Mouse (Mus musculus) heart, postnatal 0 days (tissue): ENCODE measurements around the gene Tmem251. TPM values are rescaled to one million over a fixed set of nuclear protein-coding genes. Genes with fewer than 3 reads are reported as not detected.
A peak's percentile ranks its signal among the peaks of the same experiment; 100 is the strongest.

ENCODE experiments used
- ATAC-seq: fragments of 200-750 bp; cut with Nextera tagmentation; 2 replicates; pipeline ENCODE4 v1.8.0; 2017; ENCODE audit warnings: low read depth, moderate number of reproducible peaks, moderate library complexity; ENCODE audit not compliant: insufficient read depth
- DNase-seq: peaks from one replicate; pipeline ENCODE4 v3.0.0-alpha.2; 2016; ENCODE audit warnings: low spot score
- H3K27ac ChIP-seq: fragments of 300-500 bp; sonication (generic); 2 replicates; pipeline ENCODE4 v1.5.1; 2014; ENCODE audit warnings: low read depth, mild to moderate bottlenecking
- H3K27me3 ChIP-seq: fragments of 300-500 bp; sonication (generic); 2 replicates; pipeline ENCODE4 v1.6.1; 2014; ENCODE audit warnings: low read length, mixed read lengths; ENCODE audit not compliant: control insufficient read depth, insufficient read depth
- H3K36me3 ChIP-seq: fragments of 300-500 bp; sonication (generic); replicated peaks from 2 replicates; pipeline ENCODE4 v1.6.1; 2014; ENCODE audit warnings: low read length, mixed read lengths; ENCODE audit not compliant: control insufficient read depth, insufficient read depth
- H3K4me1 ChIP-seq: fragments of 300-500 bp; sonication (generic); 2 replicates; pipeline ENCODE4 v1.6.1; 2014; ENCODE audit warnings: antibody characterized with exemption; ENCODE audit not compliant: control insufficient read depth, insufficient read depth
- H3K4me2 ChIP-seq: fragments of 300-500 bp; sonication (generic); 2 replicates; pipeline ENCODE4 v1.6.1; 2014; ENCODE audit warnings: low read depth, mild to moderate bottlenecking, low read length, moderate library complexity
- H3K4me3 ChIP-seq: fragments of 300-500 bp; sonication (generic); 2 replicates; pipeline ENCODE4 v1.5.1; 2014; ENCODE audit warnings: low read depth, low read length
- H3K9ac ChIP-seq: fragments of 300-500 bp; sonication (generic); replicated peaks from 2 replicates; pipeline ENCODE4 v1.6.1; 2014; ENCODE audit warnings: low read depth, low read length, mixed read lengths
- H3K9me3 ChIP-seq: fragments of 300-500 bp; sonication (generic); replicated peaks from 2 replicates; pipeline ENCODE4 v1.6.1; 2016; ENCODE audit warnings: low read length; ENCODE audit not compliant: control insufficient read depth
- CTCF ChIP-seq: IDR thresholded peaks from 2 replicates; pipeline ENCODE4 v1.5.1; 2016; ENCODE audit warnings: antibody characterized with exemption, control low read depth, low read depth
- EP300 ChIP-seq: IDR thresholded peaks from 2 replicates; pipeline ENCODE4 v1.6.1; 2016; ENCODE audit warnings: antibody characterized with exemption, low read depth
- WGBS: fragments of 180-500 bp; shearing (Covaris S2); extraction: QIAGEN DNeasy Blood & Tissue Kit; methylation state at CpG from one replicate; pipeline ENCODE4 v1.1.7; 2014; 5-methylcytosine and 5-hydroxymethylcytosine counted together
- polyA plus RNA-seq: library from polyadenylated mRNA; unstranded; fragments of >200 nt; fragmentation: Nextera tagmentation; extraction: Ambion mirVana; gene quantifications from 2 replicates; pipeline ENCODE4 v1.2.1, GENCODE M21; 2015
- total RNA-seq: library from RNA; depleted of rRNA; stranded (reverse); fragments of >200 nt; gene quantifications from 2 replicates; pipeline ENCODE4 v1.2.3, GENCODE M21; 2014; ENCODE audit warnings: low replicate concordance

The Tmem251 gene
- total and polyA plus RNA-seq, 2 experiments from 2014 or later = 2.6 to 10.0 TPM

DNA sequence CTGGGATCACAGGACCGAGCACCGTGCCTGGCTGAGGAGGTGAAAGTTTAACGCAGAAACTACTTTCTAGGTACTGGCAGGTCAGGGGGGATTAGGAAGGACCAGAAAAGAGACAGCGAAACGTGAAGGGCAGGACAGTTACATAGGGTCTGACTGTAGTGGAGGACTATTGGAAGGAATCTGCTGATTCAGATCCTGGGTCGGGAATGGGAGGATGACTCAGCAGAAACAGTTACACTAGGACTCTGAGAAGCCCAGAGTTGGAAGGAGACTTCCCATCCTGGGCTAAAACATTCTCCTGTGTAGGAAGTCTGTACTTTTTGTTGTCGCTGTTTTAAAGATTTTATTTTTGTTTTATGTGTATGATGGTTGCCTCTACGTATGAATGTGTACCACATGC is 28.0 kb downstream of the Tmem251 start:
- Histone ChIP-seq H3K9me3 (no peaks in the 10 kb centered on the region), H3K9ac (no peak overlapping the region), H3K27me3 (no peaks in the 10 kb centered on the region), H3K4me3 (no peak overlapping the region), H3K4me1 (no peaks in the 10 kb centered on the region), H3K27ac (no peak overlapping the region), H3K36me3 (peaks cover 95% of the 10 kb centered on the region), H3K4me2 (no peak overlapping the region)
- ATAC-seq (no peak), DNase-seq (no peak)
- no peak for TF ChIP-seq CTCF
- TF ChIP-seq EP300 = no peak
- 95% methylated on average over 8 of the region's 8 CpGs for WGBS

DNA sequence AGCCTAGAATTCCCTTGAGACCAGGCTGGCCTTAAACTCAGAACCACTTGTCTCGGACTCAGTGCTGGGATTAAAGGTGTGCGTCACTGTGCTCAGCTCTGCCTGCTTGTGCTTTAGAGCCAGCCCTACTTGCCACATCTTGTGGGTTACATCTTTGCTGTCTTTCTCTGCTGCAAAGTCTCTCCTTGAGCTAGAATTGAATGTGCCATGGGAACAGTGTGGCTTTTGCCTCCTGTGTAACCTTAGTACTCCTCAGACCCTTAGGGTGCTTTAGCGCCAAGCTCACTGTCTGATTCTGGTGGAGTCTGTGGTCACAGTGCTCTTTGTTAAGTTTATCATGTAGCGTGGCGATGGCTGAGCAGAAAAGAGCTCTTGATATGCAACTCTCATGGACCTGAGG is 29.1 kb downstream of the Tmem251 start:
- Histone ChIP-seq H3K4me3 (no peak overlapping the region), H3K4me1 (no peaks in the 10 kb centered on the region), H3K36me3 (peaks cover 95% of the 10 kb centered on the region), H3K9me3 (no peaks in the 10 kb centered on the region), H3K9ac (no peak overlapping the region), H3K4me2 (no peak overlapping the region), H3K27me3 (no peaks in the 10 kb centered on the region), H3K27ac (no peak overlapping the region)
- TF ChIP-seq CTCF = no peak
- no peak for TF ChIP-seq EP300
- DNase-seq (no peak), ATAC-seq (no peak)
- WGBS = 92% methylated on average over 5 of the region's 5 CpGs

GRCm38 (mm10) chr12:102776035-102776434 is 32.5 kb downstream of the Tmem251 start:
- Histone ChIP-seq H3K4me3 (no peak overlapping the region), H3K4me1 (no peaks in the 10 kb centered on the region; the same call in 1 of the 2 replicates), H3K27me3 (no peaks in the 10 kb centered on the region), H3K27ac (no peak overlapping the region), H3K4me2 (no peak overlapping the region), H3K9me3 (no peaks in the 10 kb centered on the region), H3K9ac (no peak overlapping the region), H3K36me3 (peaks cover 69% of the 10 kb centered on the region)
- DNase-seq (no peak), ATAC-seq (no peak)
- WGBS = 85% methylated on average over 14 of the region's 14 CpGs
- TF ChIP-seq CTCF (no peak), EP300 (no peak)

DNA sequence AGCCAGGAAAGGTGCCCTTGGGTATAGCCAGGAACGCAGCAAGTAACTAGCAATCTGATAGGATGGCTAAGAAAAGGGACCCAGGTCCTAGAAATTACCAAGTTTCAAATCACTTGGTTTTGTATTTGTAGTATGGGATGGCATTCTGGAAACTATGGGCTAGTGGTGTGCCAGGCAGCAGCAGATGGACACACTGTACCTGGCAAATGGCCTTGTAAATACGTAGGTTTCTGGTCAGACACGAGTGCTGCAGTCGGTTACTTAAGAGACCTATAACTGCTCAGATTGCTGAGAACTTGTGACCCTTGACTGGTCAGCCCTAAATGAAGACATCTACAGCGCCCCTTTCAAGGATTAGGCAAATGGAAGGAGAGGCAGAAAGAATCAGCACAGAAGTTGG is 34.6 kb downstream of the Tmem251 start:
- no peaks in the 10 kb centered on the region; the same call in 1 of the 2 replicates for H3K4me1 ChIP-seq
- no peak for ATAC-seq
- no peak overlapping the region for H3K4me3 ChIP-seq
- TF ChIP-seq EP300 = no peak
- no peak for TF ChIP-seq CTCF
- DNase-seq = no peak
- WGBS = 82% methylated on average over 5 of the region's 5 CpGs
- no peak overlapping the region for H3K4me2 ChIP-seq
- no peaks in the 10 kb centered on the region for H3K27me3 ChIP-seq
- H3K27ac ChIP-seq = no peak overlapping the region
- no peaks in the 10 kb centered on the region for H3K9me3 ChIP-seq
- no peak overlapping the region for H3K9ac ChIP-seq
- peaks cover 63% of the 10 kb centered on the region for H3K36me3 ChIP-seq

DNA sequence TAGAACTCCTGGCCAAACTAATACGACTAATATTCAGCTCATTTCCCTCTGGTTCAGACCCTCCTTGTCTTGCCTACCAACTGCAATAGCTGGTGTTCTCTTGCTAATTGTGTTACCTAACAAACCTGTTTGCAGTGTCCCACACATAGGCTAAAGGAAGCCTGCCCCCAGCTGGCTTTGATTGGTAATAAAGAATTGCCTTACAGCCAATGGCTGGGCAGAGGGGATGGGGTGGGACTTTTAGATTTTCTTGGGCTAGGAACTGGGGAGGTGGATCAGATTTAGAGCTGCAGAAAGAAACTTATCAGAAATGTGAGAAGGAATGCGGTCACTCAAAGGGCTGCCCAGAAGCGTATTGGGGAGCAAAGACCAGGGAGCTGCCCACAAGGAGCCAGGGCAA is 35.9 kb downstream of the Tmem251 start:
- H3K4me3 ChIP-seq = no peak overlapping the region
- no peaks in the 10 kb centered on the region; the same call in 1 of the 2 replicates for H3K4me1 ChIP-seq
- TF ChIP-seq CTCF (peak; percentile 41), EP300 (no peak)
- WGBS = 40% methylated on average over 3 of the region's 3 CpGs
- no peak overlapping the region for H3K27ac ChIP-seq
- H3K9me3 ChIP-seq = no peaks in the 10 kb centered on the region
- no peak overlapping the region for H3K4me2 ChIP-seq
- ATAC-seq = no peak; the same call in 1 of the 2 replicates
- H3K27me3 ChIP-seq = no peaks in the 10 kb centered on the region
- H3K9ac ChIP-seq = no peak overlapping the region
- no peak for DNase-seq
- peaks cover 64% of the 10 kb centered on the region for H3K36me3 ChIP-seq

GRCm38 (mm10) chr12:102782841-102783240 is 39.3 kb downstream of the Tmem251 start:
- DNase-seq (no peak), ATAC-seq (no peak)
- H3K4me2 ChIP-seq = no peak overlapping the region
- no peak overlapping the region for H3K4me3 ChIP-seq
- WGBS = 90% methylated on average over 5 of the region's 5 CpGs
- peaks cover 55% of the 10 kb centered on the region for H3K36me3 ChIP-seq
- no peak for TF ChIP-seq CTCF
- no peaks in the 10 kb centered on the region for H3K9me3 ChIP-seq
- no peaks in the 10 kb centered on the region; the same call in 1 of the 2 replicates for H3K4me1 ChIP-seq
- H3K27me3 ChIP-seq = no peaks in the 10 kb centered on the region
- no peak overlapping the region for H3K9ac ChIP-seq
- no peak overlapping the region for H3K27ac ChIP-seq
